Mouse (Mus musculus): Measurements from ENCODE around the gene Arfgap1. TPM values are rescaled to one million over a fixed set of nuclear protein-coding genes. Genes with fewer than 3 reads are reported as not detected.

The Arfgap1 gene
- polyA plus RNA-seq, 1 experiment from 2014 or later: 87.0 TPM

DNA sequence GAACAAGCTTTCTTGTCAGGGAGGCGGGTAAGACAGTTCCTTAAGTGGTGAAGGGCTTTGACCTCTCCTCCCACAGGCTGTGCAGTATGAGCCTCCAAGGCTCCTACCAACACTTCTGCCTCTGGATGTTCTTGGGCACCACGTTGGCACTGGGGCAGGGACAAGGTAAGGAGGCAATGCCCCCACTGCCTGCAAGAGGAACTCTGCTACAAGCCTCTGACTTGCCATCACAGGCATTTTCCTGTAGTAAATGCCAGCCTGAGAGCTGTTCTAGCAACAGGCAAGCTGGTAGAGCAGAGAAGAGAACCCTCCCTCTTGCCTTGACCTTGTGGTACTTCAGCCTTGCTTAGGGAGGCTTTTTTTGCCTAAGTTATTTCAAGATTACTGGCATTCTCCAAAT, 19.4 kb downstream of the Arfgap1 start, which contains the start of gene Col20a1:
Gene Col20a1 (plus strand): TSS at position 87 of the 400 bp plus-strand sequence.
- H3K4me1 ChIP-seq (replicated peaks): peaks cover 23% of the 10 kb centered on the region
- no peak within 1 kb of the TSS for H3K27ac ChIP-seq (ENCODE audit: poor library complexity, severe bottlenecking)
- H3K4me3 ChIP-seq: no peak within 1 kb of the TSS
- no peaks in the 10 kb centered on the region for H3K9me3 ChIP-seq (replicated peaks)
- H3K36me3 ChIP-seq: peaks cover 26% of the 10 kb centered on the region
- no peak within 1 kb of the TSS for H3K4me2 ChIP-seq
- 60% methylated on average over 2 of the region's 2 CpGs for WGBS
- no peak within 1 kb of the TSS for H3K9ac ChIP-seq
- no peaks in the 10 kb centered on the region for H3K27me3 ChIP-seq (replicated peaks)
- no peak for ATAC-seq (ENCODE audit: insufficient number of reproducible peaks, low FRiP score)

- no peak for ATAC-seq (ENCODE audit: insufficient number of reproducible peaks, low FRiP score)
- Histone ChIP-seq H3K27ac (ENCODE audit: poor library complexity, severe bottlenecking) (no peak overlapping the region), H3K9me3 (replicated peaks) (no peaks in the 10 kb centered on the region), H3K36me3 (peaks cover 20% of the 10 kb centered on the region), H3K9ac (no peak overlapping the region), H3K4me3 (no peak overlapping the region), H3K4me2 (no peak overlapping the region), H3K27me3 (replicated peaks) (no peaks in the 10 kb centered on the region), H3K4me1 (replicated peaks) (peaks cover 23% of the 10 kb centered on the region)
- 58% methylated on average over 1 of the region's 1 CpGs for WGBS
These were observed 20.0 kb downstream of the Arfgap1 start for GRCm38 (mm10) chr2:180987001-180987400.

DNA sequence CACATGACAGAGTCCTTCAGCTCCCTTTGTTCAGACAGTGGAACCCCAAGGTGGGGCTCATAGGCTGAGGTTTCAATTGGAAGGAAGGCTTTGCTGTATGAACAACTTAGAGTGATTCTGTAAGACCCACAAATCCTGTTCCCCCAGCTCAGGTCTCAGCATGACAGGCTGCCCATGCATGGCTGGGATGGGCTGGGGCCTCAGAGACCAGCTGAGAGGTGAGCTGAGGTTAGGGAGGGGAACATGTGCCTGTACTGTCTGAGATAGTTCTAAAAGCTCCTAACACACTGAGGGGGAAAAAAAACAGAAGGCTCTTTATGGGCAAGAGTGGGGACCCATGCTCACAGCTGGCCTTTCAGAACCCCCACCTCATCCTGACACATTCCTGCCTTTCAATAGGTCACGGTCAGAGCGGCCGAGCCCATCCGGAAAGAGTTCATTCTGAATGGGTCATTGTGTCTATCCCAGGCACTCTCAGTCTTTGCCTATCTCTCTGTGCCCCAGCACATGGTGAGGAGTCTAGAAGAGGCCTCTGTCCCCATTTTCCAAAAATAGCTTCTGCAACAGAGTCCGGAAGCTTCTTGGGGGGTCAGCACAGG, 20.5 kb downstream of the Arfgap1 start:
- WGBS: 50% methylated on average over 5 of the region's 5 CpGs
- no peak overlapping the region for H3K9ac ChIP-seq
- H3K27ac ChIP-seq (ENCODE audit: poor library complexity, severe bottlenecking): no peak overlapping the region
- H3K4me3 ChIP-seq: no peak overlapping the region
- peaks cover 23% of the 10 kb centered on the region for H3K4me1 ChIP-seq (replicated peaks)
- no peaks in the 10 kb centered on the region for H3K9me3 ChIP-seq (replicated peaks)
- H3K4me2 ChIP-seq: peak overlapping the region; percentile 2; the same call in 1 of the 2 replicates
- H3K36me3 ChIP-seq: peaks cover 15% of the 10 kb centered on the region
- H3K27me3 ChIP-seq (replicated peaks): no peaks in the 10 kb centered on the region
- no peak for ATAC-seq (ENCODE audit: insufficient number of reproducible peaks, low FRiP score)

GRCm38 (mm10) chr2:180988347-180988913, 21.4 kb downstream of the Arfgap1 start:
- Histone ChIP-seq H3K4me2 (no peak overlapping the region), H3K9me3 (replicated peaks) (no peaks in the 10 kb centered on the region), H3K27ac (ENCODE audit: poor library complexity, severe bottlenecking) (no peak overlapping the region), H3K4me1 (replicated peaks) (peaks cover 23% of the 10 kb centered on the region), H3K36me3 (peaks cover 6% of the 10 kb centered on the region), H3K4me3 (no peak overlapping the region), H3K9ac (no peak overlapping the region), H3K27me3 (replicated peaks) (0 out of 2 replicates have a peak, but pooled peaks cover 4% of the 10 kb centered on the region)
- WGBS: 71% methylated on average over 3 of the region's 3 CpGs
- no peak for ATAC-seq (ENCODE audit: insufficient number of reproducible peaks, low FRiP score)

DNA sequence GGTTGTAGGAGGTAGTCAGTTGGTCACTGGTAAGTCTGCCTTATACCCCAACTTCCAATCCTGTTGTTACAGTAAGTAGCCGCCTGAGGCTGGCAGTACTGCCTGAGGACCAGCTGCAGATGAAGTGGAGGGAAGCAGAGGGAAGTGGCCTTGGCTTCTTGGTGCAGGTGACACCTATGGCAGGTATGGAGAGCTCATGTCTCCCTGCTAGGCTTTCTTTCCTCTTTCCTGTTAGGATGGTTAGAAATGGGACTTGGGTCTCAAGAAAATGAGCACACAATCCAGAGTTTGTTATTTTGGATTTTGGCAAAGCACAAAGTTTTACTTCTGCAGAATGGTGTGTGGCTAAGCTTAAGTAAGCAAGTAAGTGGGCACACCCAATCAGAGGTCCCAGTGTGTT, 21.9 kb downstream of the Arfgap1 start:
- WGBS: 57% methylated on average over 1 of the region's 1 CpGs
- no peaks in the 10 kb centered on the region for H3K9me3 ChIP-seq (replicated peaks)
- H3K27ac ChIP-seq (ENCODE audit: poor library complexity, severe bottlenecking): no peak overlapping the region
- no peak overlapping the region for H3K4me2 ChIP-seq
- H3K36me3 ChIP-seq: peaks cover 4% of the 10 kb centered on the region; the same call in 1 of the 2 replicates
- H3K27me3 ChIP-seq (replicated peaks): 0 out of 2 replicates have a peak, but pooled peaks cover 7% of the 10 kb centered on the region
- H3K4me1 ChIP-seq (replicated peaks): peaks cover 23% of the 10 kb centered on the region
- no peak for ATAC-seq (ENCODE audit: insufficient number of reproducible peaks, low FRiP score)
- no peak overlapping the region for H3K4me3 ChIP-seq
- no peak overlapping the region for H3K9ac ChIP-seq

GRCm38 (mm10) chr2:180990347-180990746, 23.3 kb downstream of the Arfgap1 start:
- Histone ChIP-seq H3K4me2 (no peak overlapping the region), H3K9ac (no peak overlapping the region), H3K4me3 (no peak overlapping the region), H3K27me3 (replicated peaks) (peaks cover 20% of the 10 kb centered on the region), H3K36me3 (no peaks in the 10 kb centered on the region), H3K27ac (ENCODE audit: poor library complexity, severe bottlenecking) (no peak overlapping the region), H3K4me1 (replicated peaks) (peaks cover 23% of the 10 kb centered on the region), H3K9me3 (replicated peaks) (no peaks in the 10 kb centered on the region)
- ATAC-seq (ENCODE audit: insufficient number of reproducible peaks, low FRiP score): no peak
- WGBS: 75% methylated on average over 4 of the region's 4 CpGs

DNA sequence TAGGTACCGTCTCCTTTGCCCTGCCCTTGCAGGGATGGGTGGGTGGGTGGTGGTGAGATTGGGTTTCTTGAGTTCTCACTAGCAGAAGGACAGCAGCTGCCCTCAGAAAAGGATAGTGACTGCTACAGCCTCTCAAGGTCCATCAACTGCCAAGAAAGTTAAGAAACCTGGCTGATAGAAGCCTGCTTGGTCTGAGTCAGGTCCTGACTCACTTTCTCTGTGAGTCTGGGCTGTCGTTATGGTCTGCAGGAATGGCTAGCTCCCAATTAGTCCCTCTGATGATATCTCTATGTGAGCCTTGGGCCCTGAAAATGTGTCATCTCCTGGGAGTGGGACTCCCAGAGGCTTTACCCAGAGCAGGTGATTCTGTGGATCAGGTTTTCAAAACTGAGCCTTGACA, 27.3 kb downstream of the Arfgap1 start:
- no peak for ATAC-seq (ENCODE audit: insufficient number of reproducible peaks, low FRiP score)
- WGBS: 60% methylated on average over 2 of the region's 2 CpGs
- Histone ChIP-seq H3K27ac (ENCODE audit: poor library complexity, severe bottlenecking) (no peak overlapping the region), H3K27me3 (replicated peaks) (peaks cover 42% of the 10 kb centered on the region), H3K9me3 (replicated peaks) (no peaks in the 10 kb centered on the region), H3K9ac (no peak overlapping the region), H3K4me2 (no peak overlapping the region), H3K4me1 (replicated peaks) (no peaks in the 10 kb centered on the region), H3K36me3 (no peaks in the 10 kb centered on the region), H3K4me3 (no peak overlapping the region)

DNA sequence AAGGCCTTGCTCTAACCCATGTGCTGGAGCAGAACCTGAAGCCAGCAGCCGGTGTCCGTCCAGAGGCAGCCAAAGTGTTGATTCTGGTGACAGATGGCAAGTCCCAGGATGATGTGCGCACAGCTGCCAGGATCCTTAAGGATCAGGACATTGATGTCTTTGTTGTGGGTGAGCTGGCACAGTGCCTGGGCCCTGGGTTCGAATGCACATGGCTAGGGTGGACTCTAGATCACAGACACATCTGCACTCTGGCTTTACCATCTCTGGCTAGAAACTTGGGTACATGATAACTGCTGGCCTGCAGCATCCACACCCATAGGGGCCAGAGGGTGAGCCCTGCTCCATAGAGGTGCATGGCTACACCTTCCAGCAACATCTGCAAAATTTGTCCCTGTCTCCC, 28.4 kb downstream of the Arfgap1 start:
- no peak overlapping the region for H3K4me3 ChIP-seq
- H3K27ac ChIP-seq (ENCODE audit: poor library complexity, severe bottlenecking): no peak overlapping the region
- H3K36me3 ChIP-seq: no peaks in the 10 kb centered on the region
- no peak overlapping the region for H3K4me2 ChIP-seq
- H3K4me1 ChIP-seq (replicated peaks): no peaks in the 10 kb centered on the region
- WGBS: 76% methylated on average over 4 of the region's 4 CpGs
- peaks cover 50% of the 10 kb centered on the region for H3K27me3 ChIP-seq (replicated peaks)
- no peak for ATAC-seq (ENCODE audit: insufficient number of reproducible peaks, low FRiP score)
- H3K9ac ChIP-seq: no peak overlapping the region
- no peaks in the 10 kb centered on the region for H3K9me3 ChIP-seq (replicated peaks)

- H3K36me3 ChIP-seq: no peaks in the 10 kb centered on the region
- H3K9me3 ChIP-seq (replicated peaks): no peaks in the 10 kb centered on the region
- peaks cover 57% of the 10 kb centered on the region for H3K27me3 ChIP-seq (replicated peaks)
- ATAC-seq (ENCODE audit: insufficient number of reproducible peaks, low FRiP score): 0 out of 2 replicates have a peak, but pooled peaks have one; percentile 7
- H3K4me3 ChIP-seq: no peak overlapping the region
- H3K4me1 ChIP-seq (replicated peaks): no peaks in the 10 kb centered on the region
- H3K27ac ChIP-seq (ENCODE audit: poor library complexity, severe bottlenecking): no peak overlapping the region
- no peak overlapping the region for H3K9ac ChIP-seq
- 14% methylated on average over 5 of the region's 5 CpGs for WGBS
- no peak overlapping the region for H3K4me2 ChIP-seq
These were observed 29.4 kb downstream of the Arfgap1 start for GRCm38 (mm10) chr2:180996436-180996835.

GRCm38 (mm10) chr2:180996905-180997304, 29.9 kb downstream of the Arfgap1 start:
- H3K27ac ChIP-seq (ENCODE audit: poor library complexity, severe bottlenecking): no peak overlapping the region
- H3K4me3 ChIP-seq: no peak overlapping the region
- WGBS: 56% methylated on average over 3 of the region's 3 CpGs
- no peaks in the 10 kb centered on the region for H3K9me3 ChIP-seq (replicated peaks)
- no peak overlapping the region for H3K9ac ChIP-seq
- H3K27me3 ChIP-seq (replicated peaks): peaks cover 61% of the 10 kb centered on the region
- H3K4me2 ChIP-seq: no peak overlapping the region
- no peak for ATAC-seq (ENCODE audit: insufficient number of reproducible peaks, low FRiP score)
- no peaks in the 10 kb centered on the region for H3K36me3 ChIP-seq
- no peaks in the 10 kb centered on the region for H3K4me1 ChIP-seq (replicated peaks)

DNA sequence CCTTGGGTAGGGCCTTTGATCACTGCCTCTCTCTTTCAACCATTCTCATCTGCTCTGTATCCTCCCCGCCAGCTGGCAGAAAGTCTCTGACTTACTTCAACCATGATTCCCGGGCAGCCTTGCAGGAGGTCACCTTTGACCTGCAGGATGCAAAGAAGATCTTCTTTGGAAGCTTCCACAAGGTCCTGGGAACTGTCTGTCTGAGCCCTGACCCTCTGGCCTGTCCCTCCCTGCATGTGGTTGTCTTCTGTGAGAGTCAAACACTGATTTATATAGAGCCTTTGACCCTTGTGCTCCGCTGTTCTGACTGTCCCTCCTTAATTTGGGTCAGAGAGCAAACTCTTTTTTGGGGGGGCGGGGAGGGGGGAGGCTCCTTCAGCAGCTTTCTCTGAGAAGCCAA, 40.0 kb downstream of the Arfgap1 start:
- WGBS: 70% methylated on average over 4 of the region's 4 CpGs
- Histone ChIP-seq H3K36me3 (no peaks in the 10 kb centered on the region), H3K27me3 (replicated peaks) (peaks cover 84% of the 10 kb centered on the region), H3K27ac (ENCODE audit: poor library complexity, severe bottlenecking) (no peak overlapping the region), H3K4me3 (no peak overlapping the region), H3K4me1 (replicated peaks) (0 out of 2 replicates have a peak, but pooled peaks cover 5% of the 10 kb centered on the region), H3K9ac (no peak overlapping the region), H3K9me3 (replicated peaks) (no peaks in the 10 kb centered on the region), H3K4me2 (no peak overlapping the region)
- ATAC-seq (ENCODE audit: insufficient number of reproducible peaks, low FRiP score): no peak
